Mouse (Mus musculus): ENCODE results near the gene Nr2c2.
"Not testable (repeated sequence)": the region's sequence is repeated elsewhere in the genome, so short reads cannot be mapped to it uniquely, and the experiment has no call there.

Gene Nr2c2

GRCm38 (mm10) chr6:92091130-92091591, at the start of gene Nr2c2:
Gene Nr2c2 (plus strand): TSS chr6:92091390.
- peak; percentile 75 to 76 for DNase-seq (ENCODE audit: low spot score in 2 of 2)

GRCm38 (mm10) chr6:92042055-92042454, 49.1 kb upstream of the Nr2c2 start:
- no peak for DNase-seq (ENCODE audit: low spot score in 2 of 2)

- no peak for DNase-seq (ENCODE audit: low spot score in 2 of 2)
Measured at GRCm38 (mm10) chr6:92042850-92043249, 48.3 kb upstream of the Nr2c2 start.

- DNase-seq (ENCODE audit: low spot score in 2 of 2) = no peak
Measured at GRCm38 (mm10) chr6:92057768-92058167, 33.4 kb upstream of the Nr2c2 start.

GRCm38 (mm10) chr6:92061725-92062124, 29.5 kb upstream of the Nr2c2 start:
- DNase-seq (ENCODE audit: low spot score in 2 of 2) = no peak

GRCm38 (mm10) chr6:92063452-92063851, 27.7 kb upstream of the Nr2c2 start:
- no peak for DNase-seq (ENCODE audit: low spot score in 2 of 2)

- no peak for DNase-seq (ENCODE audit: low spot score in 2 of 2)
Measured at GRCm38 (mm10) chr6:92064101-92064500, 27.1 kb upstream of the Nr2c2 start.

- DNase-seq (ENCODE audit: low spot score in 2 of 2) = peak in 1 of 2 experiments; percentile 31
Measured at GRCm38 (mm10) chr6:92065721-92066496, 25.3 kb upstream of the Nr2c2 start.

- DNase-seq (ENCODE audit: low spot score in 2 of 2) = peak; percentile 39 to 59
Measured at GRCm38 (mm10) chr6:92067146-92067790, 23.9 kb upstream of the Nr2c2 start.

GRCm38 (mm10) chr6:92071121-92071839, 19.9 kb upstream of the Nr2c2 start:
- DNase-seq (ENCODE audit: low spot score in 2 of 2) = no peak

GRCm38 (mm10) chr6:92080730-92081129, 10.5 kb upstream of the Nr2c2 start:
- no peak for DNase-seq (ENCODE audit: low spot score in 2 of 2)

- no peak for DNase-seq (ENCODE audit: low spot score in 2 of 2)
Measured at GRCm38 (mm10) chr6:92082756-92083155, 8.4 kb upstream of the Nr2c2 start.

GRCm38 (mm10) chr6:92084932-92085331, 6.3 kb upstream of the Nr2c2 start:
- no peak for DNase-seq (ENCODE audit: low spot score in 2 of 2)

- DNase-seq (ENCODE audit: low spot score in 2 of 2) = not testable (repeated sequence)
Measured at GRCm38 (mm10) chr6:92089141-92089540, 2.0 kb upstream of the Nr2c2 start.

GRCm38 (mm10) chr6:92089982-92090381, 1.2 kb upstream of the Nr2c2 start:
- DNase-seq (ENCODE audit: low spot score in 2 of 2) = no peak

GRCm38 (mm10) chr6:92090497-92090896, 693 bp upstream of the Nr2c2 start:
- DNase-seq (ENCODE audit: low spot score in 2 of 2) = no peak

GRCm38 (mm10) chr6:92091767-92092489, 738 bp downstream of the Nr2c2 start:
- peak; percentile 99 to 100 for DNase-seq (ENCODE audit: low spot score in 2 of 2)

- no peak for DNase-seq (ENCODE audit: low spot score in 2 of 2)
Measured at GRCm38 (mm10) chr6:92092737-92093136, 1.5 kb downstream of the Nr2c2 start.

GRCm38 (mm10) chr6:92093869-92094268, 2.7 kb downstream of the Nr2c2 start:
- no peak for DNase-seq (ENCODE audit: low spot score in 2 of 2)

- DNase-seq (ENCODE audit: low spot score in 2 of 2) = no peak
Measured at GRCm38 (mm10) chr6:92100679-92101360, 9.6 kb downstream of the Nr2c2 start.

GRCm38 (mm10) chr6:92124547-92124946, 33.4 kb downstream of the Nr2c2 start:
- DNase-seq (ENCODE audit: low spot score in 2 of 2) = no peak
